In the genomic region with DNA sequence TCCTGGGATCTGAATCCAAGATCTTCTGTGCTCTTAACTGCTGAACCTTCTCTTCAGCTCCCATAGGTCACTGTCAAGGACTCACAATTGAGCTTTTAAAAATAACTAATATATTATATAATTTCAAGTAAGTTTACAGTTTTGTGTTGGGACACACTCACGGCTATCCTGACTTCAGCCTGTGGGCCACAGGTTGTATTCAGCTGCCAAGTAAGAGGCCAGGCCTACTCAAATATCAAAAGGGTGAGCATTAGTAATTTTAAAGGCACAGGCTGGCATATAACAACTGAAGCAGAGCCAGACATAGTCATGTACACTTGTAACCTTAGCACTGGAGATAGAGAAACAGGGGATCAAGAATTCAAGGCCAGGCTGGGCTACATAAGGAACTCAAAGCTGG, we compare ENCODE assay signal across 27 mouse cellular contexts. TPM values are rescaled to one million over a fixed set of nuclear protein-coding genes. Genes with fewer than 3 reads are reported as not detected.
DNase-seq lines count a peak whose midpoint lies in the region.
"Had no signal": no experiment of that assay in that cellular context is flagged by ENCODE, and none has a peak within 500 bp of the region (broad histone marks: within the 10 kb centered on the region; RNA-seq: fewer than 3 reads in every experiment).

No protein-coding gene starts in this region.

- peak; percentile 25 to 57 for DNase-seq in adrenal gland, adult (ENCODE audit: inconsistent age in 2 of 2, low spot score in 1 of 2)
- no peak for DNase-seq in adrenal gland, postnatal 36 days
- DNase-seq in gastrocnemius, postnatal 25 days, result peak; percentile 27
- no peak for DNase-seq in gastrocnemius, postnatal 4 days (ENCODE audit: low spot score in 2 of 2)
- DNase-seq in T-cell, adult 2 months (ENCODE audit: low spot score), result no peak
- DNase-seq in layer of hippocampus, postnatal 10 days (ENCODE audit: low spot score in 2 of 2), result no peak
- DNase-seq: adrenal gland, postnatal 25 days; cerebellum, adult 11 months; cerebellum, adult 9-10 months; cerebellum, postnatal 36 days; embryo, embryonic 11 days; heart, adult 18-20 months; heart, postnatal 10 days; kidney, adult 11 months; kidney, postnatal 14 days; layer of hippocampus, adult 9-11 months; liver, postnatal 0 days; lung, postnatal 36 days; right cerebral cortex, postnatal 4 days had no signal

- H3K27ac ChIP-seq in brown adipose tissue, adult 24 weeks (replicated peaks; ENCODE audit: low read depth, low read length), result peak overlapping the region; percentile 72; the same call in 1 of the 2 replicates
- H3K27ac ChIP-seq: embryonic facial prominence, embryonic 12.5 days; hindbrain, embryonic 10.5 days; hindbrain, embryonic 15.5 days; left cerebral cortex, adult 2 months; liver, embryonic 12.5 days; neural tube, embryonic 13.5 days had no signal

- no peak overlapping the region for H3K4me3 ChIP-seq in brown adipose tissue, adult 24 weeks (ENCODE audit: insufficient read depth, low read depth, low read length)
- H3K4me3 ChIP-seq: embryonic facial prominence, embryonic 12.5 days; heart, embryonic 12.5 days; hindbrain, embryonic 10.5 days; hindbrain, embryonic 15.5 days; left cerebral cortex, adult 2 months; liver, embryonic 12.5 days; neural tube, embryonic 13.5 days had no signal

- H3K4me1 ChIP-seq in brown adipose tissue, adult 24 weeks (ENCODE audit: control insufficient read depth, insufficient read depth, insufficient read length, low read length), result no peaks in the 10 kb centered on the region
- H3K4me1 ChIP-seq: embryonic facial prominence, embryonic 12.5 days; heart, embryonic 12.5 days; hindbrain, embryonic 10.5 days; hindbrain, embryonic 15.5 days; neural tube, embryonic 13.5 days had no signal

RNA-seq across cellular contexts. Expression of a gene that starts 5.8 kb away (rescaled TPM):
- total RNA-seq in adrenal gland, postnatal 36 days (2021), result 10 to 100 TPM; 76.2 to 84.7 TPM
- total RNA-seq in gastrocnemius, postnatal 25 days (2021), result 10 to 100 TPM; 72.0 to 92.7 TPM
- 100 to 1,000 TPM in 1 of 2 experiments, 10 to 100 TPM in 1; 94.8 to 116 TPM for total RNA-seq in gastrocnemius, postnatal 4 days (2021)
- 75.7 and 115 TPM in 2 replicates for polyA plus RNA-seq in brown adipose tissue, adult 24 weeks (2012; ENCODE audit: insufficient read depth, insufficient read length, missing spikeins)
- total RNA-seq in layer of hippocampus, postnatal 10 days (2021), result 10 to 100 TPM; 80.9 to 81.9 TPM

RNA-seq across cellular contexts. Expression of a gene that starts 33.1 kb away (rescaled TPM):
- 10 to 100 TPM; 31.2 to 39.6 TPM for total RNA-seq in adrenal gland, postnatal 36 days (2021)
- total RNA-seq in gastrocnemius, postnatal 25 days (2021), result 1 to 10 TPM; 8.0 to 8.2 TPM
- 10 to 100 TPM; 21.5 to 24.3 TPM for total RNA-seq in gastrocnemius, postnatal 4 days (2021)
- 16.7 and 18.5 TPM in 2 replicates for polyA plus RNA-seq in brown adipose tissue, adult 24 weeks (2012; ENCODE audit: insufficient read depth, insufficient read length, missing spikeins)
- 10 to 100 TPM; 26.2 to 28.6 TPM for total RNA-seq in layer of hippocampus, postnatal 10 days (2021)

Comparison
In these comparisons a context has a peak if more than half of its experiments do, and no peak if none do; other contexts are left out.
1. DNase-seq: peak in adrenal gland, adult (2 of 2) and gastrocnemius, postnatal 25 days (single experiment); none in adrenal gland, postnatal 36 days (0 of 2), gastrocnemius, postnatal 4 days (0 of 2), T-cell, adult 2 months (single experiment) and layer of hippocampus, postnatal 10 days (0 of 2).